Mouse (Mus musculus): ENCODE measurements around the gene Nutf2-ps1. TPM values are rescaled to one million over a fixed set of nuclear protein-coding genes. Genes with fewer than 3 reads are reported as not detected.
A peak's percentile ranks its signal among the peaks of the same experiment; 100 is the strongest.
"Not testable (repeated sequence)": the region's sequence is repeated elsewhere in the genome, so short reads cannot be mapped to it uniquely, and the experiment has no call there.

The Nutf2-ps1 gene
- total and polyA plus RNA-seq, 2 experiments from 2014 or later: 120 to 216 TPM

GRCm38 (mm10) chr19:53600549-53601362, 11.9 kb upstream of the Nutf2-ps1 start:
- Histone ChIP-seq H3K36me3 (replicated peaks; ENCODE audit: control insufficient read depth, insufficient read depth, low read length) (peaks cover 3% of the 10 kb centered on the region; the same call in 1 of the 2 replicates), H3K9ac (replicated peaks; ENCODE audit: low read depth, low read length) (peak overlapping the region; percentile 92), H3K4me3 (ENCODE audit: low read depth, low read length) (peak overlapping the region; percentile 98), H3K4me1 (ENCODE audit: control insufficient read depth, insufficient read depth) (peaks cover 14% of the 10 kb centered on the region), H3K27me3 (ENCODE audit: control insufficient read depth, insufficient read depth, low read length) (no peaks in the 10 kb centered on the region), H3K9me3 (replicated peaks; ENCODE audit: control insufficient read depth, low read length) (no peaks in the 10 kb centered on the region), H3K27ac (ENCODE audit: low read depth) (peak overlapping the region; percentile 95), H3K4me2 (ENCODE audit: low read depth, low read length) (peak overlapping the region; percentile 91)
- TF ChIP-seq CTCF (IDR thresholded peaks at IDR 0.05; ENCODE audit: low read depth): no peak
- TF ChIP-seq EP300 (IDR thresholded peaks at IDR 0.05; ENCODE audit: low read depth): no peak
- under 1% methylated on average over 71 of the region's 82 CpGs for WGBS
- ATAC-seq (ENCODE audit: insufficient read depth, low read depth): peak; percentile 63
- DNase-seq (ENCODE audit: low spot score): no peak

- WGBS: under 1% methylated on average over 65 of the region's 70 CpGs
- TF ChIP-seq CTCF (IDR thresholded peaks at IDR 0.05; ENCODE audit: low read depth): peak; percentile 79
- TF ChIP-seq EP300 (IDR thresholded peaks at IDR 0.05; ENCODE audit: low read depth): peak; percentile 91
- ATAC-seq (ENCODE audit: insufficient read depth, low read depth) (peak; percentile 97), DNase-seq (ENCODE audit: low spot score) (peak; percentile 97)
- peak within 1 kb of the TSS; percentile 92 for H3K9ac ChIP-seq (replicated peaks; ENCODE audit: low read depth, low read length)
- H3K27me3 ChIP-seq (ENCODE audit: control insufficient read depth, insufficient read depth, low read length): no peaks in the 10 kb centered on the region
- H3K9me3 ChIP-seq (replicated peaks; ENCODE audit: control insufficient read depth, low read length): no peaks in the 10 kb centered on the region
- no peaks in the 10 kb centered on the region; the same call in 1 of the 2 replicates for H3K36me3 ChIP-seq (replicated peaks; ENCODE audit: control insufficient read depth, insufficient read depth, low read length)
- H3K4me2 ChIP-seq (ENCODE audit: low read depth, low read length): peak within 1 kb of the TSS; percentile 91
- peak within 1 kb of the TSS; percentile 98 for H3K4me3 ChIP-seq (ENCODE audit: low read depth, low read length)
- H3K27ac ChIP-seq (ENCODE audit: low read depth): peak within 1 kb of the TSS; percentile 95
- H3K4me1 ChIP-seq (ENCODE audit: control insufficient read depth, insufficient read depth): peaks cover 14% of the 10 kb centered on the region
These were observed 11.1 kb upstream of the Nutf2-ps1 start, which contains the start of gene Smc3 for GRCm38 (mm10) chr19:53599757-53600539. Gene Smc3, plus strand, starts transcription at chr19:53600398.

GRCm38 (mm10) chr19:53596723-53597474, 8.0 kb upstream of the Nutf2-ps1 start:
- WGBS: 72% methylated on average over 7 of the region's 7 CpGs
- no peaks in the 10 kb centered on the region for H3K9me3 ChIP-seq (replicated peaks; ENCODE audit: control insufficient read depth, low read length)
- H3K4me1 ChIP-seq (ENCODE audit: control insufficient read depth, insufficient read depth): peaks cover 7% of the 10 kb centered on the region
- no peak overlapping the region for H3K4me3 ChIP-seq (ENCODE audit: low read depth, low read length)
- H3K9ac ChIP-seq (replicated peaks; ENCODE audit: low read depth, low read length): no peak overlapping the region
- no peak for TF ChIP-seq CTCF (IDR thresholded peaks at IDR 0.05; ENCODE audit: low read depth)
- TF ChIP-seq EP300 (IDR thresholded peaks at IDR 0.05; ENCODE audit: low read depth): no peak
- H3K27me3 ChIP-seq (ENCODE audit: control insufficient read depth, insufficient read depth, low read length): no peaks in the 10 kb centered on the region
- H3K36me3 ChIP-seq (replicated peaks; ENCODE audit: control insufficient read depth, insufficient read depth, low read length): no peaks in the 10 kb centered on the region
- ATAC-seq (ENCODE audit: insufficient read depth, low read depth): no peak
- H3K4me2 ChIP-seq (ENCODE audit: low read depth, low read length): no peak overlapping the region
- H3K27ac ChIP-seq (ENCODE audit: low read depth): no peak overlapping the region
- DNase-seq (ENCODE audit: low spot score): no peak

- peaks cover 14% of the 10 kb centered on the region for H3K9me3 ChIP-seq (replicated peaks; ENCODE audit: control insufficient read depth, low read length)
- ATAC-seq (ENCODE audit: insufficient read depth, low read depth); DNase-seq (ENCODE audit: low spot score): not testable (repeated sequence)
These were observed 1.2 kb downstream of the Nutf2-ps1 start for GRCm38 (mm10) chr19:53587686-53588085.

GRCm38 (mm10) chr19:53580271-53580670, 8.6 kb downstream of the Nutf2-ps1 start:
- 0 out of 2 replicates have a peak, but pooled peaks cover 11% of the 10 kb centered on the region for H3K4me1 ChIP-seq (ENCODE audit: control insufficient read depth, insufficient read depth)
- DNase-seq (ENCODE audit: low spot score); H3K27me3 ChIP-seq (ENCODE audit: control insufficient read depth, insufficient read depth, low read length); ATAC-seq (ENCODE audit: insufficient read depth, low read depth); H3K4me2 ChIP-seq (ENCODE audit: low read depth, low read length); H3K4me3 ChIP-seq (ENCODE audit: low read depth, low read length); H3K9me3 ChIP-seq (replicated peaks; ENCODE audit: control insufficient read depth, low read length); H3K36me3 ChIP-seq (replicated peaks; ENCODE audit: control insufficient read depth, insufficient read depth, low read length); H3K27ac ChIP-seq (ENCODE audit: low read depth); H3K9ac ChIP-seq (replicated peaks; ENCODE audit: low read depth, low read length): not testable (repeated sequence)
- WGBS: 82% methylated on average over 8 of the region's 8 CpGs

More at GRCm38 (mm10) chr19:53587686-53588085, 1.2 kb downstream of the Nutf2-ps1 start:
- not testable (repeated sequence) for H3K36me3 ChIP-seq (replicated peaks; ENCODE audit: control insufficient read depth, insufficient read depth, low read length); H3K4me1 ChIP-seq (ENCODE audit: control insufficient read depth, insufficient read depth); H3K4me2 ChIP-seq (ENCODE audit: low read depth, low read length); H3K9ac ChIP-seq (replicated peaks; ENCODE audit: low read depth, low read length); H3K27me3 ChIP-seq (ENCODE audit: control insufficient read depth, insufficient read depth, low read length); H3K27ac ChIP-seq (ENCODE audit: low read depth); H3K4me3 ChIP-seq (ENCODE audit: low read depth, low read length)
- 81% methylated on average over 3 of the region's 3 CpGs for WGBS
